Mouse (Mus musculus) brain, embryonic 14.5 days (tissue): ENCODE measurements around the gene Srgn.

ENCODE experiments used
- CTCF ChIP-seq: fragments of 200-500 bp; IDR thresholded peaks from 2 replicates; pipeline ENCODE4 v1.5.1; 2012; ENCODE audit warnings: inconsistent platforms, mild to moderate bottlenecking, moderate library complexity, borderline replicate concordance; ENCODE audit not compliant: insufficient read depth, insufficient read length; ENCODE audit errors: extremely low read depth
- POLR2A ChIP-seq: fragments of 200-500 bp; IDR thresholded peaks from 2 replicates; pipeline ENCODE4 v1.6.1; 2012; ENCODE audit warnings: mild to moderate bottlenecking, inconsistent platforms, borderline replicate concordance; ENCODE audit not compliant: poor library complexity, insufficient read depth, insufficient read length, severe bottlenecking; ENCODE audit errors: extremely low read depth

DNA sequence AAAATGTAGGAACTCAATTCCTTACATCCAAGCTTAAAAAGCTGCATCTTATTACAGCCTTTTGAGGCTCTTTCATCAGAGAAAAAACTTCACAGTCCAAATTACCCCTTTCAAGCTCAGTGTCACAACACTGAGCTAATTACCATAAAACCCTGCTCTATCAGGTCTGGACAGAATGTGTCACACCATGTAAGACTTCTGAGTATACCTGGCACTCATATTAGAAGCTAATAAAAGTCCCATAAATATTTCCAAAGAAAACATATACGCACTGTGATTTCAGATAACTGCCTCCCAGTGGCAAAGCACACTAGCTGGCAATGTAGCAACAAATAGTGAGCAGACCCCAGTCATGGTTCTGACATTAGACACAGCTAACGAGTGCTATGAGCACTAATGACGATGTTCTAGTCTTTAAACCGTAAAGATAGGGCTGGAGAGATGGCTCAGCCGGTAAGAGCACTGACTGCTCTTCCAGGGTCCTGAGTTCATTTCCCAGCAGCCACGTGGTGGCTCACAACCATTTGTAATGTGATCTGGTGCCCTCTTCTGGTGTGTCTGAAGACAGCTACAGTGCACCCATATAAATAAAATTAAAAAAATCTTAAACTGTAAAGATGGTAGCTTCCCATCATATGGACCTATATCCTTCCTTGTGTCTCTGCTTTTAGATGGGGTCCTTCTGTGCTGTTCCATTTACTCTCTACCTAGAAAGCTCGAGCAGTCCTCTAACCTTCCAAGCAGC, 46.0 kb downstream of the Srgn start:
- TF ChIP-seq CTCF (no peak), POLR2A (no peak)
